10 mouse cellular contexts compared by ENCODE assay signal in the genomic region with DNA sequence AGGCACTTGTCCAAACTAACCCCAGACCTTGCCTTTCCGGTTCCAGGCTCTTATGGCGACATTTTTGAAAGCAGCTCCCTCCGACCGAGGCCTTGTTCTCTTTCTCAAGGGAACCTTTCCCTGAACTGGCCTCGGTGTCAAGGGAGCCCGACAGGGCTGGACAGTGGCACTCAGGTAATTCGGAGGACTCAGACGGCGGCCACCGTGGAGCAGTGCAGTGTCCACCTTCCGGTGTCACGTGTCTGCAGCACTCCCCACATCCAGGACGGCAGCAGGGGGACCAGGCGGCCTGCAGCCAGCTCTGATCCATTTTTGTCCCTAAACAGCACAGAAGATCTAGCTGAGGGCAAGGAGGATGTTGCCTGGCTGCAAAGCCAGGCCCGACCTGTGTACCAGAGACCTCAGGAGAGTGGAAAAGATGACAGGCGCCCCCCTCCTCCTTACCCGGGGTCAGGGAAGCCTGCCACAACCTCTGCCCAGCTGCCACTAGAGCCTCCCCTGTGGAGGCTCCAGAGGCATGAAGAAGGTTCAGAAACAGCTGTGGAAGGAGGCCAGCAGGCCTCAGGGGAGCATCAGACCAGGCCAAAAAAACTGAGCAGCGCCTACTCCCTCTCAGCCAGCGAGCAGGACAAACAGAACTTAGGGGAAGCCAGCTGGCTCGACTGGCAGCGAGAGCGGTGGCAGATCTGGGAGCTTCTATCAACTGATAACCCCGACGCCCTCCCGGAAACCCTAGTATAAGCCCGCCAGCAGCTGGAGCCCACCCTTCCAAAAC. TPM values are rescaled to one million over a fixed set of nuclear protein-coding genes. Genes with fewer than 3 reads are reported as not detected.
A peak's percentile ranks its signal among the peaks of the same experiment; 100 is the strongest.
DNase-seq lines count a peak whose midpoint lies in the region; ATAC-seq and TF ChIP-seq lines count a peak whose summit lies in the region.
"Had no signal": no experiment of that assay in that cellular context is flagged by ENCODE, and none has a peak within 500 bp of the region (broad histone marks: within the 10 kb centered on the region; RNA-seq: fewer than 3 reads in every experiment).

No protein-coding gene starts in this region.

- H3K27ac ChIP-seq in kidney, adult 2 months (ENCODE audit: insufficient read depth, low read depth, low read length), result peak overlapping the region; percentile 28; the same call in 1 of the 2 replicates
- no peak overlapping the region for H3K27ac ChIP-seq in kidney, embryonic 15.5 days
- peak overlapping the region; percentile 56 for H3K27ac ChIP-seq in brown adipose tissue, adult 24 weeks (replicated peaks; ENCODE audit: low read depth, low read length)
- no peak overlapping the region for H3K27ac ChIP-seq in testis, adult 2 months (ENCODE audit: control insufficient read depth, insufficient read depth, low read depth, low read length)
- H3K27ac ChIP-seq in thymus, adult 2 months (ENCODE audit: control insufficient read depth, insufficient read depth, low read length), result no peak overlapping the region

- H3K4me2 ChIP-seq in kidney, embryonic 15.5 days, result no peak overlapping the region

- no peak for ATAC-seq in kidney, embryonic 15.5 days (replicated peaks; ENCODE audit: low FRiP score)
- ATAC-seq: hindbrain, embryonic 16.5 days; liver, postnatal 0 days had no signal

- H3K9ac ChIP-seq in kidney, embryonic 15.5 days, result no peak overlapping the region
- H3K9ac ChIP-seq: liver, postnatal 0 days had no signal

- H3K27me3 ChIP-seq in kidney, adult 2 months (replicated peaks; ENCODE audit: control insufficient read depth, insufficient read depth, low read length), result no peaks in the 10 kb centered on the region
- 0 out of 2 replicates have a peak, but pooled peaks cover 3% of the 10 kb centered on the region for H3K27me3 ChIP-seq in kidney, embryonic 15.5 days
- H3K27me3 ChIP-seq in testis, adult 2 months (ENCODE audit: control insufficient read depth, insufficient read depth, low read length), result no peaks in the 10 kb centered on the region
- H3K27me3 ChIP-seq in thymus, adult 2 months (ENCODE audit: control insufficient read depth, insufficient read depth, low read length), result no peaks in the 10 kb centered on the region

- H3K36me3 ChIP-seq in kidney, adult 2 months (ENCODE audit: control insufficient read depth, insufficient read depth, low read length), result no peaks in the 10 kb centered on the region
- no peaks in the 10 kb centered on the region for H3K36me3 ChIP-seq in kidney, embryonic 15.5 days
- no peaks in the 10 kb centered on the region for H3K36me3 ChIP-seq in testis, adult 2 months (ENCODE audit: control insufficient read depth, insufficient read depth, low read length)
- no peaks in the 10 kb centered on the region for H3K36me3 ChIP-seq in thymus, adult 2 months (ENCODE audit: control insufficient read depth, insufficient read depth, low read length)

- no peak for TF ChIP-seq CTCF in kidney, adult 2 months (conservative IDR thresholded peaks at IDR 0.05; ENCODE audit: insufficient read depth, insufficient read length, low read depth, low read length)
- no peak for TF ChIP-seq CTCF in testis, adult 2 months (IDR thresholded peaks at IDR 0.05; ENCODE audit: control insufficient read depth, insufficient read depth, insufficient replicate concordance, low read depth, low read length)
- no peak for TF ChIP-seq CTCF in thymus, adult 2 months (IDR thresholded peaks at IDR 0.05; ENCODE audit: borderline replicate concordance, control insufficient read depth, extremely low read depth, insufficient read depth, low read length, poor library complexity)

- TF ChIP-seq POLR2A in kidney, adult 2 months (IDR thresholded peaks at IDR 0.05; ENCODE audit: low read depth, low read length), result no peak
- TF ChIP-seq POLR2A in testis, adult 2 months (IDR thresholded peaks at IDR 0.05; ENCODE audit: control insufficient read depth, low read depth, low read length), result no peak
- no peak for TF ChIP-seq POLR2A in thymus, adult 2 months (IDR thresholded peaks at IDR 0.05; ENCODE audit: control insufficient read depth, extremely low read depth, insufficient read depth, low read length, poor library complexity)

- WGBS in kidney, adult 2 months, result 58% methylated on average over 26 of the region's 26 CpGs
- WGBS in kidney, embryonic 15.5 days, result 59% methylated on average over 26 of the region's 26 CpGs
- 89% methylated on average over 26 of the region's 26 CpGs for WGBS in thymus, adult 2 months

- no peaks in the 10 kb centered on the region for H3K4me1 ChIP-seq in kidney, adult 2 months (ENCODE audit: control insufficient read depth, insufficient read depth, low read length)
- H3K4me1 ChIP-seq in kidney, embryonic 15.5 days, result no peaks in the 10 kb centered on the region
- no peaks in the 10 kb centered on the region for H3K4me1 ChIP-seq in brown adipose tissue, adult 24 weeks (ENCODE audit: control insufficient read depth, insufficient read depth, insufficient read length, low read length)
- H3K4me1 ChIP-seq in testis, adult 2 months (ENCODE audit: control insufficient read depth, insufficient read depth, low read length), result peaks cover 2% of the 10 kb centered on the region
- no peaks in the 10 kb centered on the region for H3K4me1 ChIP-seq in thymus, adult 2 months (replicated peaks; ENCODE audit: control insufficient read depth, insufficient read depth, low read length)

- peak; percentile 16 for DNase-seq in kidney, adult 2 months
- peak; percentile 46 for DNase-seq in heart, postnatal 25 days (ENCODE audit: low spot score)
- DNase-seq in cerebellum, adult 11 months, result no peak
- no peak for DNase-seq in thymus, adult 2 months
- no peak for DNase-seq in left cerebral cortex, postnatal 4 days
- DNase-seq: liver, postnatal 0 days had no signal

- no peak overlapping the region for H3K4me3 ChIP-seq in kidney, adult 2 months (ENCODE audit: insufficient read depth, low read depth, low read length)
- H3K4me3 ChIP-seq in kidney, embryonic 15.5 days (replicated peaks), result no peak overlapping the region
- H3K4me3 ChIP-seq in brown adipose tissue, adult 24 weeks (ENCODE audit: insufficient read depth, low read depth, low read length), result peak overlapping the region; percentile 50
- H3K4me3 ChIP-seq in testis, adult 2 months (ENCODE audit: control insufficient read depth, low read depth, low read length), result peak overlapping the region; percentile 35
- no peak overlapping the region for H3K4me3 ChIP-seq in thymus, adult 2 months (ENCODE audit: control insufficient read depth, insufficient read depth, low read length)

- intact Hi-C loops in heart, postnatal 25 days (cut with DNase I), result loop anchor here (10.0 kb wide), 1 partner anchor 218 kb away; no protein-coding TSS in a partner anchor
- intact Hi-C loops in left cerebral cortex, postnatal 4 days (cut with DNase I), result no loop called here

- H3K9me3 ChIP-seq in kidney, embryonic 15.5 days (replicated peaks), result no peaks in the 10 kb centered on the region

RNA-seq across cellular contexts. Expression of gene Hccs, which starts 17.7 kb away (rescaled TPM):
- polyA plus RNA-seq in kidney, adult 2 months (2012; rRNA removed), result 9.2 and 10.8 TPM in 2 replicates
- 32.3 and 33.0 TPM in 2 replicates for polyA plus RNA-seq in kidney, embryonic 15.5 days (2015; fragmentation: Nextera tagmentation; extraction: Ambion mirVana)
- polyA plus RNA-seq in brown adipose tissue, adult 24 weeks (2012; ENCODE audit: insufficient read depth, insufficient read length, missing spikeins), result 35.8 and 50.3 TPM in 2 replicates
- total RNA-seq in heart, postnatal 25 days (2021), result 10 to 100 TPM; 68.5 to 86.3 TPM
- 2.3 and 2.9 TPM in 2 replicates for polyA plus RNA-seq in testis, adult 2 months (2012; rRNA removed)
- polyA plus RNA-seq in thymus, adult 2 months (2012; rRNA removed), result 15.9 and 16.7 TPM in 2 replicates
- total RNA-seq in left cerebral cortex, postnatal 4 days (2021), result 10 to 100 TPM; 24.3 to 30.8 TPM

Comparison
In these comparisons a context has a peak if more than half of its experiments do, and no peak if none do; other contexts are left out.
1. H3K27ac ChIP-seq: peak in kidney, adult 2 months (single experiment) and brown adipose tissue, adult 24 weeks (single experiment); none in kidney, embryonic 15.5 days (single experiment), testis, adult 2 months (single experiment) and thymus, adult 2 months (single experiment).
2. DNase-seq: peak in kidney, adult 2 months (single experiment) and heart, postnatal 25 days (single experiment); none in cerebellum, adult 11 months (single experiment), thymus, adult 2 months (single experiment) and left cerebral cortex, postnatal 4 days (single experiment).
3. H3K4me3 ChIP-seq: peak in brown adipose tissue, adult 24 weeks (single experiment) and testis, adult 2 months (single experiment); none in kidney, adult 2 months (single experiment), kidney, embryonic 15.5 days (single experiment) and thymus, adult 2 months (single experiment).